28 mouse cellular contexts compared by ENCODE assay signal in the genomic region with DNA sequence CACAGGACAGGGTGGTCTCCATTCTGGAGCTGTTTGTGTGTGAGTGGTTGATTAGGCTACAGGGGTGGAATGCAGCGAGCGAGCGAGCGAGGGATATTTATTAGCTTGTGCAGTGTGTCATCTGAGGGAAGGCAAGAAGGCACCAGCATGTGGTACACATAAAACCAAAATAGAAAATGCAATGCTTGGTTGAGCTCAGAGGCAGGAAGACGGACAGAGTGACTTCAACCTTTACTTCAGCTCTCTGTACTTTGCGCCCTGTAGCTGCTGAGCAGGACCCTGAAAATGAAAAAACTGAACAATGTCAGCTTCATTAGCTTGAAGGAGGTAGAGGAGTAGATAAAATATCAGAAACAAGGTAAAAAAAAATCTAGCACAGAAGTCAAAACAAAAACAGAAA. TPM values are rescaled to one million over a fixed set of nuclear protein-coding genes. Genes with fewer than 3 reads are reported as not detected.
DNase-seq lines count a peak whose midpoint lies in the region; ATAC-seq lines count a peak whose summit lies in the region.
"Had no signal": no experiment of that assay in that cellular context is flagged by ENCODE, and none has a peak within 500 bp of the region (broad histone marks: within the 10 kb centered on the region; RNA-seq: fewer than 3 reads in every experiment).

No protein-coding gene starts in this region.

- H3K9me3 ChIP-seq in kidney, embryonic 14.5 days (ENCODE audit: control insufficient read depth, low read length) = no peaks in the 10 kb centered on the region
- H3K9me3 ChIP-seq: embryonic facial prominence, embryonic 15.5 days; heart, embryonic 12.5 days; hindbrain, embryonic 10.5 days had no signal

- no peaks in the 10 kb centered on the region for H3K36me3 ChIP-seq in kidney, embryonic 14.5 days (ENCODE audit: control insufficient read depth, insufficient read depth, low read length)
- H3K36me3 ChIP-seq: embryonic facial prominence, embryonic 15.5 days; G1E; heart, embryonic 12.5 days; hindbrain, embryonic 10.5 days had no signal

- no peak overlapping the region for H3K27ac ChIP-seq in kidney, embryonic 14.5 days (ENCODE audit: low read depth, low read length)
- H3K27ac ChIP-seq: embryonic facial prominence, embryonic 15.5 days; hindbrain, embryonic 10.5 days; hindbrain, embryonic 14.5 days had no signal

- peak; percentile 18 for DNase-seq in kidney, adult 18-20 months
- DNase-seq in brain, adult 2 months (ENCODE audit: low read depth, low spot score) = peak; percentile 41
- DNase-seq in kidney, adult 9 months = peak; percentile 76
- DNase-seq in kidney, postnatal 25 days = peak; percentile 18 to 53
- DNase-seq in testis, postnatal 10 days (ENCODE audit: low spot score) = no peak
- no peak for DNase-seq in gastrocnemius, postnatal 4 days (ENCODE audit: low spot score in 2 of 2)
- DNase-seq in ovary, postnatal 10 days (ENCODE audit: low spot score) = no peak
- DNase-seq: adrenal gland, adult 8-10 months; adrenal gland, postnatal 36 days; B cell, adult 2 months; cerebellum, adult 11-12 months; cerebellum, postnatal 10 days; embryo, embryonic 11 days; forebrain, postnatal 0 days; gastrocnemius, postnatal 14 days had no signal

- no peak overlapping the region for H3K4me3 ChIP-seq in kidney, embryonic 14.5 days (ENCODE audit: low read length)
- H3K4me3 ChIP-seq: embryonic facial prominence, embryonic 15.5 days; erythroblast, embryonic 14.5 days; heart, embryonic 12.5 days; hindbrain, embryonic 10.5 days had no signal

- 55% methylated on average over 6 of the region's 6 CpGs for WGBS in kidney, embryonic 14.5 days

- no peak overlapping the region for H3K9ac ChIP-seq in kidney, embryonic 14.5 days (ENCODE audit: low read depth, low read length)
- H3K9ac ChIP-seq: embryonic facial prominence, embryonic 15.5 days; forebrain, postnatal 0 days; heart, embryonic 12.5 days; hindbrain, embryonic 14.5 days had no signal

- ATAC-seq in kidney, embryonic 14.5 days (ENCODE audit: low FRiP score, low TSS enrichment) = no peak
- ATAC-seq: CD4-positive, CD25-positive, alpha-beta regulatory T cell, adult 4 months; forebrain, postnatal 0 days had no signal

- H3K27me3 ChIP-seq in kidney, embryonic 14.5 days (ENCODE audit: control insufficient read depth, insufficient read depth, low read length) = peaks cover 15% of the 10 kb centered on the region

- H3K4me1 ChIP-seq in kidney, embryonic 14.5 days (ENCODE audit: control insufficient read depth, insufficient read depth, low read length) = no peaks in the 10 kb centered on the region

- no peak overlapping the region for H3K4me2 ChIP-seq in kidney, embryonic 14.5 days (replicated peaks; ENCODE audit: low read depth, low read length)
- H3K4me2 ChIP-seq: embryonic facial prominence, embryonic 15.5 days; heart, embryonic 12.5 days; hindbrain, embryonic 14.5 days had no signal

RNA-seq across cellular contexts. Expression of gene Slc35f3, which starts 3.2 kb away (rescaled TPM):
- polyA plus RNA-seq in kidney, embryonic 14.5 days (2014; fragmentation: Nextera tagmentation; extraction: Ambion mirVana) = 0.30 and 0.83 TPM in 2 replicates
- under 1 TPM; 0.29 to 0.37 TPM for total RNA-seq in gastrocnemius, postnatal 4 days (2021)
- total RNA-seq: common myeloid progenitor, adult 5-6 weeks; G1E; granulocyte monocyte progenitor cell, adult 5-6 weeks; heart, adult 8-10 months had no signal
- polyA plus RNA-seq: CD4-positive, CD25-positive, alpha-beta regulatory T cell, adult 4 months; erythroblast, embryonic 14.5 days; forebrain, embryonic 11.5 days; G1E; heart, embryonic 16.5 days had no signal

Comparison
In these comparisons a context has a peak if more than half of its experiments do, and no peak if none do; other contexts are left out.
1. DNase-seq: peak in kidney, adult 18-20 months (single experiment), brain, adult 2 months (single experiment), kidney, adult 9 months (single experiment) and kidney, postnatal 25 days (2 of 2); none in testis, postnatal 10 days (single experiment), gastrocnemius, postnatal 4 days (0 of 2) and ovary, postnatal 10 days (single experiment).